Mouse (Mus musculus): Measurements from ENCODE around the gene Zfp266. TPM values are rescaled to one million over a fixed set of nuclear protein-coding genes. Genes with fewer than 3 reads are reported as not detected.
A peak's percentile ranks its signal among the peaks of the same experiment; 100 is the strongest.

Zfp266 gene
- polyA plus RNA-seq, 1 experiment: 2.5 TPM

DNA sequence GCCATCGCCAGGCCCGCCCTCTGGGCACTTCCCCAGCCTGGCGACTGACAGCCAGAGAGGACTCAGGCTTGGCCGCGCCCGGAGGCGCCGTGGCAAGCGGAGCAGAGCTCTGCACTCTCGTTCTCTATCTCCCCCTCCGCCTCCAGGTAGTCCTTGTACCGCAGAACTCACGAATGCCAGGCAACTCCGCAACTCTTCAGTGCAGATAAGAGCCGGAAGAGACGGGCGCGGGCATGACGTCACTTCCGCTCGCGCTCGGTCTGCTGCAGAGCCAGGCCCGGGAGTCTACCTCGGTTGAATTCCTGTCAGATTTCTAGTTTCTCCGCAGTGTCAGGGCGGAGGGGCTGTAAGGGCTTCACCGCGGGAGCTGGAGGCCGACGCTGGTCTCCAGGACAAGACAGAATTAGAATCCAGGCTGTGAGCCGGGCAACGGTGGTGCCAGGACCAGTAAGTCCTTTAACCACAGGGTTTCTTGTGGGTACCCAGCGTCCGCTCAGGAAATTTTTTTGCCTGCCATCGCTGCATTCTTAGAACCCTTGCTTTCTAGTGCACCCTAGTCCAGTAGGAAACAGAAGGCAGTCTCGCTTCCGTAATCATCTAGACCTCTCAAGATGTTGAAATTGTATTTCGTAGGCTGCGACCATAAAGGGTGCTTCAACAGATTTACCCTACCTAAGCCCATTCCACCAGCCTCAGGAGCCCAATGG lies 28.5 kb downstream of the Zfp266 start, which contains the start of gene Zfp426:
Gene Zfp426, minus strand, starts transcription at position 220 of the 707 bp plus-strand sequence.
- Histone ChIP-seq H3K4me1 (ENCODE audit: control insufficient read depth, insufficient read depth, low read length) (no peaks in the 10 kb centered on the region), H3K36me3 (ENCODE audit: control insufficient read depth, insufficient read depth, low read length) (no peaks in the 10 kb centered on the region), H3K27me3 (ENCODE audit: control insufficient read depth, insufficient read depth, low read length) (no peaks in the 10 kb centered on the region), H3K27ac (ENCODE audit: control insufficient read depth, insufficient read depth, low read depth, low read length) (peak within 1 kb of the TSS; percentile 94), H3K4me3 (ENCODE audit: control insufficient read depth, low read depth, low read length) (peak within 1 kb of the TSS; percentile 98)
- TF ChIP-seq POLR2A (IDR thresholded peaks at IDR 0.05; ENCODE audit: control insufficient read depth, low read depth, low read length) (peak; percentile 93), CTCF (IDR thresholded peaks at IDR 0.05; ENCODE audit: control insufficient read depth, insufficient read depth, insufficient replicate concordance, low read depth, low read length) (no peak)

DNA sequence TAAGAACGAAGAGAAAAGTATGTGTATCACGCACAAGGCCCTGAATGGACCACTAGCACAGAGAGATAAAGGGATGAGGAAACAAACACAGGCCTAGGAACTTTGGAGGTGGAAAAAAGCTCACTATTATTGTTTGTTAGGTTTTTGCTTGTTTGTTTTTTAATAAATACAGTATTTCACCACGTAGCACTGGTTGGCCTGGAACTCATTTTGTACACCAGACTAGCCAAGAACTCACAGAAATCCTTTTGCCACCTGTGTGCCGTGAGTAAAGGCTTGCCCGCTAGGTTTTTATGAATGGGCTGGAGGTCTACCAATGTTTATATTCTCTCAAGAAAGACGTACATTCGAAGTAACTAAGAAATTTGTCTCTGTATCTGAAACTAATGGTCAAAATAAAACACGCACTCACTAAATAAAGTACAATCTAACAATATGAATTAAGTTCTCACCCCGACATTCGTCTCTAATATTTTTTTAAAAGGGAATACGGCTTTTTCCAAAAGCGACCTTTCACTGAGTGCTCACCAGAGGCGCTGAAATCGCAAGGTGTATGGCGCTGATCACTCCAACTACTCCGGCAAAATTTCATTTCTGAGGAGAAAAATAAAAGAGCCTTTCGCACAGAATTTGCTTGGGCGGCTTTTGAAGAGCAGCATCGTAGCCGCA lies 29.2 kb downstream of the Zfp266 start:
- no peaks in the 10 kb centered on the region for H3K27me3 ChIP-seq (ENCODE audit: control insufficient read depth, insufficient read depth, low read length)
- H3K4me1 ChIP-seq (ENCODE audit: control insufficient read depth, insufficient read depth, low read length): no peaks in the 10 kb centered on the region
- H3K27ac ChIP-seq (ENCODE audit: control insufficient read depth, insufficient read depth, low read depth, low read length): peak overlapping the region; percentile 94
- peak overlapping the region; percentile 98 for H3K4me3 ChIP-seq (ENCODE audit: control insufficient read depth, low read depth, low read length)
- no peaks in the 10 kb centered on the region for H3K36me3 ChIP-seq (ENCODE audit: control insufficient read depth, insufficient read depth, low read length)
- TF ChIP-seq CTCF (IDR thresholded peaks at IDR 0.05; ENCODE audit: control insufficient read depth, insufficient read depth, insufficient replicate concordance, low read depth, low read length) (no peak), POLR2A (IDR thresholded peaks at IDR 0.05; ENCODE audit: control insufficient read depth, low read depth, low read length) (no peak)

DNA sequence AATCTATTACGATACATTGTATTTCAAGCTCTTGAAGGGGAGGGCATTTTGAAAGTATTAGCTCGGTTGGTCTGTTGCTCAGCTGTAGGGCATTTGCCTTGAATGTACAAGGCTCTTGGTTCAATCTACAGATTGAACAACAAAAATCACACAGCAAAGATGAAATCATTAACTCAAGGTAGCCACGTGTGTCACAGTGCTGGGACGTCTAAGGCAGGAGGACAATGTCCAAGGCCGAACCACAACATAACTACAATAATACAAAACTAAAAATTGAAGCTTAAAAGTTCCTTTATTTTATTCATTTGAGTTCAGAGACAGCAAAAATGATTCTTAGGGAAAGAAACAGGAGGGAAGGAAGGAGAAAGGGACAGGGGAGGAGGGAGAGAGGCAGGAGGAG lies 31.7 kb downstream of the Zfp266 start:
- H3K4me1 ChIP-seq (ENCODE audit: control insufficient read depth, insufficient read depth, low read length): no peaks in the 10 kb centered on the region
- no peak for TF ChIP-seq POLR2A (IDR thresholded peaks at IDR 0.05; ENCODE audit: control insufficient read depth, low read depth, low read length)
- no peak for TF ChIP-seq CTCF (IDR thresholded peaks at IDR 0.05; ENCODE audit: control insufficient read depth, insufficient read depth, insufficient replicate concordance, low read depth, low read length)
- peaks cover 3% of the 10 kb centered on the region for H3K36me3 ChIP-seq (ENCODE audit: control insufficient read depth, insufficient read depth, low read length)
- no peaks in the 10 kb centered on the region for H3K27me3 ChIP-seq (ENCODE audit: control insufficient read depth, insufficient read depth, low read length)
- H3K27ac ChIP-seq (ENCODE audit: control insufficient read depth, insufficient read depth, low read depth, low read length): no peak overlapping the region
- no peak overlapping the region for H3K4me3 ChIP-seq (ENCODE audit: control insufficient read depth, low read depth, low read length)

DNA sequence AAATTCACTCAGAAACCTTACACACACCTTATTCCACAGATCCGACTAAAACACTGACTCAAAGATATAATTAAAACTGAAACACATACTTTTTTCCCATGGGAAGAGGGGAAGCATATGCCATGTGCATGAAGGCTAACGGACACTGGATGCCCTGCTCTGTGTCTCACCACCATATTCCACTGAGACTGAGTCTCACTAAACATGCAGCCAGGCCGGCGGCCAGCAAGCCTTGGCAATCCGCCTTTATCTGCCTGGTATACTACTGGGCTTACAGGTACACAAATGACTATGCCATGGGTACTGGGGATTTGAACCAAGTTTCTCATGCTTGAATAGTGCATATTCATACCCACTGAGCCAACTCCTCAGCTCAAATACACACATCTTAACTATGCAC lies 41.8 kb downstream of the Zfp266 start:
- H3K36me3 ChIP-seq (ENCODE audit: control insufficient read depth, insufficient read depth, low read length): no peaks in the 10 kb centered on the region; the same call in 1 of the 2 replicates
- no peak overlapping the region for H3K4me3 ChIP-seq (ENCODE audit: control insufficient read depth, low read depth, low read length)
- H3K4me1 ChIP-seq (ENCODE audit: control insufficient read depth, insufficient read depth, low read length): no peaks in the 10 kb centered on the region
- H3K27ac ChIP-seq (ENCODE audit: control insufficient read depth, insufficient read depth, low read depth, low read length): no peak overlapping the region
- no peaks in the 10 kb centered on the region for H3K27me3 ChIP-seq (ENCODE audit: control insufficient read depth, insufficient read depth, low read length)
- TF ChIP-seq CTCF (IDR thresholded peaks at IDR 0.05; ENCODE audit: control insufficient read depth, insufficient read depth, insufficient replicate concordance, low read depth, low read length) (no peak), POLR2A (IDR thresholded peaks at IDR 0.05; ENCODE audit: control insufficient read depth, low read depth, low read length) (no peak)

- Histone ChIP-seq H3K27me3 (ENCODE audit: control insufficient read depth, insufficient read depth, low read length) (no peaks in the 10 kb centered on the region), H3K4me3 (ENCODE audit: control insufficient read depth, low read depth, low read length) (no peak overlapping the region), H3K4me1 (ENCODE audit: control insufficient read depth, insufficient read depth, low read length) (no peaks in the 10 kb centered on the region), H3K27ac (ENCODE audit: control insufficient read depth, insufficient read depth, low read depth, low read length) (no peak overlapping the region), H3K36me3 (ENCODE audit: control insufficient read depth, insufficient read depth, low read length) (peaks cover 2% of the 10 kb centered on the region)
- TF ChIP-seq CTCF (IDR thresholded peaks at IDR 0.05; ENCODE audit: control insufficient read depth, insufficient read depth, insufficient replicate concordance, low read depth, low read length) (no peak), POLR2A (IDR thresholded peaks at IDR 0.05; ENCODE audit: control insufficient read depth, low read depth, low read length) (no peak)
These were observed 44.6 kb downstream of the Zfp266 start for GRCm38 (mm10) chr9:20476632-20477031.

DNA sequence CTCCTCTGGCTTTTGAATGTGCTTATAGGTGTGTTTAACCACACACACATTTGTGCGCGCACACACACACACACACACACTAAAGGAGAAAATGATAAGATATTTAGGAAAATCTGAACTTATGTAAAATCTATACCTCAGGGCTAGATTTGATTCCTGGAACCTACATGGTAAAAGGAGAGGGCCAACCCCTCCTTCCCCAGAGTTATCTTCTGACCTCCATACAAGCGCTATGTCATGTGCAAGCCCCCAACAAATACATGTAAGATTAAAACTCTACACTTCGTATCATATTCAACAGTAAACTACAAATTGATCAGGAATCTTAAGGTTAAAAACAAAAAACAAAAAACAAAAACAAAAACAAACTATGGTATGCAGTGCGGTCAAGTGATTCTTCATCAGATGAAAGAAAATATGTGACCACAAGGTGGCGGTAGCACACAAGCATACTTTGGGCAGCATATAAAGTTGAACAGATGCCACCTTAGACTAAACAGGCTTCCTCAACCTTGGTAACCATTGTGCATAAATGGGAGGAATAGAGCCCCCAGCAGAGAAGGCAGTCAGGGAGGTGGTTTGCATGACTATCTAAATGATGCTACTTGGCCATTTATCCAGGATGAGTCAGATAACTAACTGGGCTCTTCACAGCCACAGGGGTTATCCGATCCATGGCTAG lies 54.3 kb downstream of the Zfp266 start:
- peaks cover 3% of the 10 kb centered on the region for H3K36me3 ChIP-seq (ENCODE audit: control insufficient read depth, insufficient read depth, low read length)
- no peak overlapping the region for H3K27ac ChIP-seq (ENCODE audit: control insufficient read depth, insufficient read depth, low read depth, low read length)
- peak; percentile 28; the same call in 1 of the 2 replicates for TF ChIP-seq CTCF (IDR thresholded peaks at IDR 0.05; ENCODE audit: control insufficient read depth, insufficient read depth, insufficient replicate concordance, low read depth, low read length)
- no peak for TF ChIP-seq POLR2A (IDR thresholded peaks at IDR 0.05; ENCODE audit: control insufficient read depth, low read depth, low read length)
- no peaks in the 10 kb centered on the region for H3K4me1 ChIP-seq (ENCODE audit: control insufficient read depth, insufficient read depth, low read length)
- no peaks in the 10 kb centered on the region for H3K27me3 ChIP-seq (ENCODE audit: control insufficient read depth, insufficient read depth, low read length)
- no peak overlapping the region for H3K4me3 ChIP-seq (ENCODE audit: control insufficient read depth, low read depth, low read length)
